Comparison of ENCODE assay signal across 17 mouse cellular contexts in the genomic region with DNA sequence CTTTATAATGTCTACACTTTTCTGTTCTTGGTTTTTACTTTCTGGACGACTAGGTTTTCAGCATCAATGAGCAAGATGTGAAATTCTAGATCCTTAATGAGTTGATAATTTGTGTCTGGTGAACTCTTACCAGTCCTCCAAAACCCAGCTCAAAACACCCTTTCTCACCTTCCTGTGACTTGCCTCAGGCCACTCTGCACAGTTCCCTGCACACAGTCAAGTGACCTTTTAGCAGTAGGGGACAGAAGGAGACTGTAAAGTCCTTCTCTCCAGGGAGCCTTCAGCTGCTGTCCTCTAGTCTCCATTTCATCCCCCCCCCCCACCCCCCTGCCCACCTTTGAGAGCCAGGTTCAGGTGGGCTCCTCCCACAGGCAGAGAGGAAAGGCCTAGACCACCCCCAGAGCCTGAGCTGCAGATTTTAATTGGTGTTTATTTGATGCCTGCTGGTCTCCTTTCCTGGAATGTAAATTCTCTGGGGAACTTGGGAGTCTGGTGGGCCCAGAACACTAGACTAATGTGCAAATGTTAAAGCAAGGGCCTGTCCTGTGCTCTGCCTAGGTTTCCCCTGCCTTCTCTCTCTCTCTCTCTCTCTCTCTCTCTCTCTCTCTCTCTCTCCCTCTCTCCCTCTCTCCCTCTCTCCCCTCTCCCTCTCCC.
A peak's percentile ranks its signal among the peaks of the same experiment; 100 is the strongest.
DNase-seq lines count a peak whose midpoint lies in the region; ATAC-seq lines count a peak whose summit lies in the region.
"Had no signal": no experiment of that assay in that cellular context is flagged by ENCODE, and none has a peak within 500 bp of the region (broad histone marks: within the 10 kb centered on the region; RNA-seq: fewer than 3 reads in every experiment).

No protein-coding gene starts in this region.

- no peaks in the 10 kb centered on the region for H3K9me3 ChIP-seq in kidney, embryonic 14.5 days (ENCODE audit: control insufficient read depth, low read length)
- no peaks in the 10 kb centered on the region for H3K9me3 ChIP-seq in embryonic facial prominence, embryonic 10.5 days
- no peaks in the 10 kb centered on the region for H3K9me3 ChIP-seq in embryonic facial prominence, embryonic 13.5 days
- no peaks in the 10 kb centered on the region for H3K9me3 ChIP-seq in limb, embryonic 13.5 days
- no peaks in the 10 kb centered on the region for H3K9me3 ChIP-seq in heart, embryonic 12.5 days (replicated peaks)
- no peaks in the 10 kb centered on the region for H3K9me3 ChIP-seq in liver, embryonic 12.5 days (replicated peaks)
- H3K9me3 ChIP-seq: heart, embryonic 15.5 days; liver, embryonic 15.5 days; midbrain, embryonic 12.5 days had no signal

- no peak overlapping the region for H3K9ac ChIP-seq in kidney, embryonic 14.5 days (ENCODE audit: low read depth, low read length)
- no peak overlapping the region for H3K9ac ChIP-seq in embryonic facial prominence, embryonic 13.5 days
- no peak overlapping the region for H3K9ac ChIP-seq in limb, embryonic 13.5 days
- no peak overlapping the region for H3K9ac ChIP-seq in heart, embryonic 12.5 days
- no peak overlapping the region for H3K9ac ChIP-seq in liver, embryonic 12.5 days
- H3K9ac ChIP-seq: heart, embryonic 15.5 days; liver, embryonic 15.5 days; midbrain, embryonic 12.5 days had no signal

- peaks cover 42% of the 10 kb centered on the region for H3K4me1 ChIP-seq in kidney, embryonic 14.5 days (ENCODE audit: control insufficient read depth, insufficient read depth, low read length)
- H3K4me1 ChIP-seq in embryonic facial prominence, embryonic 10.5 days = peaks cover 58% of the 10 kb centered on the region
- H3K4me1 ChIP-seq in embryonic facial prominence, embryonic 13.5 days = peaks cover 49% of the 10 kb centered on the region
- peaks cover 49% of the 10 kb centered on the region for H3K4me1 ChIP-seq in limb, embryonic 13.5 days
- peaks cover 49% of the 10 kb centered on the region for H3K4me1 ChIP-seq in heart, embryonic 12.5 days (replicated peaks)
- 0 out of 2 replicates have a peak, but pooled peaks cover 10% of the 10 kb centered on the region for H3K4me1 ChIP-seq in liver, embryonic 12.5 days
- H3K4me1 ChIP-seq: liver, embryonic 15.5 days had no signal

- H3K27ac ChIP-seq in kidney, embryonic 14.5 days (ENCODE audit: low read depth, low read length) = peak overlapping the region; percentile 52; the same call in 1 of the 2 replicates
- peak overlapping the region; percentile 85 for H3K27ac ChIP-seq in embryonic facial prominence, embryonic 10.5 days (replicated peaks)
- peak overlapping the region; percentile 74 for H3K27ac ChIP-seq in embryonic facial prominence, embryonic 13.5 days
- H3K27ac ChIP-seq in limb, embryonic 13.5 days = peak overlapping the region; percentile 40; the same call in 1 of the 2 replicates
- no peak overlapping the region for H3K27ac ChIP-seq in heart, embryonic 12.5 days (ENCODE audit: poor library complexity, severe bottlenecking)
- no peak overlapping the region for H3K27ac ChIP-seq in liver, embryonic 12.5 days
- H3K27ac ChIP-seq: heart, embryonic 15.5 days; liver, embryonic 15.5 days; midbrain, embryonic 12.5 days had no signal

- no peak overlapping the region for H3K4me3 ChIP-seq in kidney, embryonic 14.5 days (ENCODE audit: low read length)
- no peak overlapping the region for H3K4me3 ChIP-seq in embryonic facial prominence, embryonic 10.5 days
- no peak overlapping the region for H3K4me3 ChIP-seq in embryonic facial prominence, embryonic 13.5 days
- H3K4me3 ChIP-seq in limb, embryonic 13.5 days = no peak overlapping the region
- no peak overlapping the region for H3K4me3 ChIP-seq in heart, embryonic 12.5 days
- no peak overlapping the region for H3K4me3 ChIP-seq in liver, embryonic 12.5 days
- H3K4me3 ChIP-seq: heart, embryonic 15.5 days; liver, embryonic 15.5 days; midbrain, embryonic 12.5 days had no signal

- H3K36me3 ChIP-seq in kidney, embryonic 14.5 days (ENCODE audit: control insufficient read depth, insufficient read depth, low read length) = no peaks in the 10 kb centered on the region
- H3K36me3 ChIP-seq in embryonic facial prominence, embryonic 10.5 days (replicated peaks) = no peaks in the 10 kb centered on the region
- no peaks in the 10 kb centered on the region for H3K36me3 ChIP-seq in embryonic facial prominence, embryonic 13.5 days
- no peaks in the 10 kb centered on the region for H3K36me3 ChIP-seq in limb, embryonic 13.5 days
- no peaks in the 10 kb centered on the region for H3K36me3 ChIP-seq in heart, embryonic 12.5 days
- no peaks in the 10 kb centered on the region for H3K36me3 ChIP-seq in liver, embryonic 12.5 days
- H3K36me3 ChIP-seq: G1E; heart, embryonic 15.5 days; liver, embryonic 15.5 days; midbrain, embryonic 12.5 days had no signal

- peak; percentile 54; the same call in 1 of the 2 replicates for ATAC-seq in kidney, embryonic 14.5 days (ENCODE audit: low FRiP score, low TSS enrichment)
- no peak for ATAC-seq in embryonic facial prominence, embryonic 13.5 days (ENCODE audit: insufficient number of reproducible peaks, insufficient read depth, low FRiP score, low TSS enrichment, low read depth)
- peak; percentile 33; the same call in 1 of the 2 replicates for ATAC-seq in limb, embryonic 13.5 days (ENCODE audit: low FRiP score, low read depth)
- ATAC-seq in heart, embryonic 12.5 days (ENCODE audit: insufficient number of reproducible peaks, low FRiP score) = no peak
- ATAC-seq in liver, embryonic 12.5 days = no peak

- H3K4me2 ChIP-seq in kidney, embryonic 14.5 days (replicated peaks; ENCODE audit: low read depth, low read length) = no peak overlapping the region
- no peak overlapping the region for H3K4me2 ChIP-seq in embryonic facial prominence, embryonic 13.5 days
- no peak overlapping the region for H3K4me2 ChIP-seq in limb, embryonic 13.5 days (replicated peaks)
- H3K4me2 ChIP-seq in heart, embryonic 12.5 days = no peak overlapping the region
- no peak overlapping the region for H3K4me2 ChIP-seq in liver, embryonic 12.5 days
- H3K4me2 ChIP-seq: heart, embryonic 15.5 days; liver, embryonic 15.5 days; midbrain, embryonic 12.5 days had no signal

- WGBS in kidney, embryonic 14.5 days = 18% methylated on average over 1 of the region's 1 CpGs
- 15% methylated on average over 1 of the region's 1 CpGs for WGBS in embryonic facial prominence, embryonic 10.5 days
- 17% methylated on average over 1 of the region's 1 CpGs for WGBS in embryonic facial prominence, embryonic 13.5 days
- 20% methylated on average over 1 of the region's 1 CpGs for WGBS in limb, embryonic 13.5 days
- 53% methylated on average over 1 of the region's 1 CpGs for WGBS in heart, embryonic 12.5 days
- 33% methylated on average over 1 of the region's 1 CpGs for WGBS in liver, embryonic 12.5 days (ENCODE audit: insufficient replicate concordance)

- DNase-seq in kidney, postnatal 14 days = no peak
- DNase-seq in embryonic facial prominence, embryonic 10.5 days (ENCODE audit: low spot score) = no peak
- DNase-seq: cerebellum, adult 8-10 months; kidney, adult 8-10 months; layer of hippocampus, adult 9-11 months; lung, postnatal 14 days; right cerebral cortex, postnatal 14 days; thymus, adult 18-20 months had no signal

- no peaks in the 10 kb centered on the region for H3K27me3 ChIP-seq in kidney, embryonic 14.5 days (ENCODE audit: control insufficient read depth, insufficient read depth, low read length)
- no peaks in the 10 kb centered on the region for H3K27me3 ChIP-seq in embryonic facial prominence, embryonic 10.5 days (replicated peaks; ENCODE audit: low read depth, poor library complexity, severe bottlenecking)
- H3K27me3 ChIP-seq in embryonic facial prominence, embryonic 13.5 days = no peaks in the 10 kb centered on the region
- H3K27me3 ChIP-seq in limb, embryonic 13.5 days = no peaks in the 10 kb centered on the region
- H3K27me3 ChIP-seq in heart, embryonic 12.5 days (replicated peaks) = no peaks in the 10 kb centered on the region
- H3K27me3 ChIP-seq in liver, embryonic 12.5 days (replicated peaks) = 0 out of 2 replicates have a peak, but pooled peaks cover 5% of the 10 kb centered on the region
- H3K27me3 ChIP-seq: heart, embryonic 15.5 days; liver, embryonic 15.5 days; midbrain, embryonic 12.5 days had no signal

Comparison
In these comparisons a context has a peak if more than half of its experiments do, and no peak if none do; other contexts are left out.
1. ATAC-seq: peak in kidney, embryonic 14.5 days (single experiment) and limb, embryonic 13.5 days (single experiment); none in embryonic facial prominence, embryonic 13.5 days (single experiment), heart, embryonic 12.5 days (single experiment) and liver, embryonic 12.5 days (single experiment).
2. H3K27ac ChIP-seq: peak in kidney, embryonic 14.5 days (single experiment), embryonic facial prominence, embryonic 10.5 days (single experiment), embryonic facial prominence, embryonic 13.5 days (single experiment) and limb, embryonic 13.5 days (single experiment); none in heart, embryonic 12.5 days (single experiment) and liver, embryonic 12.5 days (single experiment).